In the genomic region with DNA sequence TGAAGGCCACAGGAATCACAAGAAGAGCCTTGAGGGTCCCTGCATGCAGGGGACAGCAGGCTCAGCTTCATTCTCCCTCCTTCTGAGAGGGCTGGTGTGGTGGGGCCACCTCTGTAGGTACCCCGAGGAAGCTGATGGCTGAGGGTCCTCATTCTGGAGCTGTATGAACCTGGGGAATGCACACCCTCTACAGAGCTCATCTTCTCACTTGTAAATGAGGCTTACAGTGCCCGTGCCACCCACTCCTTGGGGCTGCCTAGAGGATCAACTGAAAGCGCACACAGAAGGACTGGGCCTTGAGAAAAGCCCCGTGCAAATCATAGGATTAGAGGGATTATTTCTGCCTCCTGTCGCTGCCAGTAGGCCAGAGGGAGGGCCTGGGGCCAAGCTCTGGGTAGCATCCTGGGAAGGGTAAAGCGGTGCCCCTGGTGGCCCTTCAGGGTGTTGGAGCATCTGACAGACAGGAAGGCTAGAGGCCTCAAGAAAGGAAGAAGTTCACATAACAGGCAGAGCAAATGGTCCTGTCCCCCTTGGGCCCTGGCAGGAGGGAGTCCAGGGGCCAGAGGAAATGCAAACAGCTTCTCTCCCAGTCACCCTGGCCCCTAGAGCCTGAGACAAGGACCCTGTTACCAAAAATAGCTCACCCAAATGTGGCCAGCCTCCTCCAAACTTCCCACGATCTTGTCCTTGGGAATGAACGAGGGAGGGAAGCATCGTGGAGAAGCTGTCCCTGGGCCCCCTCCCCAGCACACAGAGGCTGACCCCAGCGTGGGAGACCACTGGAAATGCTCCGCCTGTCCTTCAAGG, we compare ENCODE assay signal across 9 mouse cellular contexts. TPM values are rescaled to one million over a fixed set of nuclear protein-coding genes. Genes with fewer than 3 reads are reported as not detected.
DNase-seq lines count a peak whose midpoint lies in the region; ATAC-seq lines count a peak whose summit lies in the region.
"Had no signal": no experiment of that assay in that cellular context is flagged by ENCODE, and none has a peak within 500 bp of the region (broad histone marks: within the 10 kb centered on the region; RNA-seq: fewer than 3 reads in every experiment).

No protein-coding gene starts in this region.

- H3K4me1 ChIP-seq in liver, embryonic 11.5 days (replicated peaks; ENCODE audit: control insufficient read depth, insufficient read depth, low read length), result peaks cover 21% of the 10 kb centered on the region
- H3K4me1 ChIP-seq in embryonic facial prominence, embryonic 10.5 days, result peaks cover 87% of the 10 kb centered on the region
- H3K4me1 ChIP-seq in midbrain, embryonic 13.5 days (replicated peaks), result peaks cover 32% of the 10 kb centered on the region

- no peak for DNase-seq in liver, embryonic 11.5 days (ENCODE audit: low spot score)
- DNase-seq in liver, result no peak
- DNase-seq in embryonic facial prominence, embryonic 10.5 days (ENCODE audit: low spot score), result peak; percentile 59
- no peak for DNase-seq in adrenal gland, postnatal 25 days
- no peak for DNase-seq in gastrocnemius, adult 18-20 months (ENCODE audit: low spot score)

- H3K27ac ChIP-seq in liver, embryonic 11.5 days (ENCODE audit: low read depth, low read length), result peak overlapping the region; percentile 49; the same call in 1 of the 2 replicates
- H3K27ac ChIP-seq in embryonic facial prominence, embryonic 10.5 days (replicated peaks), result peak overlapping the region; percentile 89
- peak overlapping the region; percentile 64 for H3K27ac ChIP-seq in midbrain, embryonic 13.5 days
- H3K27ac ChIP-seq: neural tube, embryonic 12.5 days had no signal

- WGBS in liver, embryonic 11.5 days, result 31% methylated on average over 11 of the region's 11 CpGs
- 29% methylated on average over 11 of the region's 11 CpGs for WGBS in embryonic facial prominence, embryonic 10.5 days
- WGBS in midbrain, embryonic 13.5 days, result 18% methylated on average over 11 of the region's 11 CpGs

- no peak for ATAC-seq in liver, embryonic 11.5 days (replicated peaks; ENCODE audit: low FRiP score)
- ATAC-seq in hematopoietic stem cell, adult 5-6 weeks (replicated peaks in 1 of 2; ENCODE audit: insufficient read depth in 1 of 2, low FRiP score in 2 of 2, low TSS enrichment in 1 of 2, low read depth in 1 of 2, poor library complexity in 2 of 2, severe bottlenecking in 2 of 2), result peak; percentile 46 to 58; a peak in 1 of 4 replicates
- ATAC-seq in midbrain, embryonic 13.5 days, result peak; percentile 67
- ATAC-seq in inflammation-experienced regulatory T-cells, adult 6 months, result no peak

- no peaks in the 10 kb centered on the region for H3K9me3 ChIP-seq in liver, embryonic 11.5 days (ENCODE audit: control insufficient read depth, low read length)
- no peaks in the 10 kb centered on the region for H3K9me3 ChIP-seq in embryonic facial prominence, embryonic 10.5 days
- no peaks in the 10 kb centered on the region for H3K9me3 ChIP-seq in midbrain, embryonic 13.5 days
- H3K9me3 ChIP-seq: neural tube, embryonic 12.5 days had no signal

- H3K27me3 ChIP-seq in liver, embryonic 11.5 days (replicated peaks; ENCODE audit: control insufficient read depth, insufficient read depth, low read length), result no peaks in the 10 kb centered on the region
- H3K27me3 ChIP-seq in embryonic facial prominence, embryonic 10.5 days (replicated peaks; ENCODE audit: low read depth, poor library complexity, severe bottlenecking), result no peaks in the 10 kb centered on the region
- no peaks in the 10 kb centered on the region for H3K27me3 ChIP-seq in midbrain, embryonic 13.5 days
- H3K27me3 ChIP-seq: neural tube, embryonic 12.5 days had no signal

- 0 out of 2 replicates have a peak overlapping the region, but pooled peaks have one; percentile 12 for H3K9ac ChIP-seq in liver, embryonic 11.5 days (ENCODE audit: low read depth, low read length)
- H3K9ac ChIP-seq in midbrain, embryonic 13.5 days (replicated peaks), result 0 out of 2 replicates have a peak overlapping the region, but pooled peaks have one; percentile 8
- H3K9ac ChIP-seq: neural tube, embryonic 12.5 days had no signal

- peaks cover 7% of the 10 kb centered on the region; the same call in 1 of the 2 replicates for H3K36me3 ChIP-seq in liver, embryonic 11.5 days (ENCODE audit: control insufficient read depth, insufficient read depth, low read length)
- peaks cover 51% of the 10 kb centered on the region for H3K36me3 ChIP-seq in embryonic facial prominence, embryonic 10.5 days (replicated peaks)
- H3K36me3 ChIP-seq in midbrain, embryonic 13.5 days, result peaks cover 36% of the 10 kb centered on the region

- no peak overlapping the region for H3K4me3 ChIP-seq in liver, embryonic 11.5 days (ENCODE audit: low read depth, low read length)
- H3K4me3 ChIP-seq in embryonic facial prominence, embryonic 10.5 days, result no peak overlapping the region
- H3K4me3 ChIP-seq in midbrain, embryonic 13.5 days (replicated peaks), result no peak overlapping the region
- H3K4me3 ChIP-seq: neural tube, embryonic 12.5 days had no signal

- no peak overlapping the region for H3K4me2 ChIP-seq in liver, embryonic 11.5 days
- H3K4me2 ChIP-seq in midbrain, embryonic 13.5 days (replicated peaks), result no peak overlapping the region
- H3K4me2 ChIP-seq: neural tube, embryonic 12.5 days had no signal

RNA-seq across cellular contexts. Expression of a gene that starts 16.2 kb away (rescaled TPM):
- polyA plus RNA-seq in liver, embryonic 11.5 days (2014; fragmentation: Nextera tagmentation; extraction: Ambion mirVana), result 104 and 111 TPM in 2 replicates
- 66.6 and 66.7 TPM in 2 replicates for polyA plus RNA-seq in embryonic facial prominence, embryonic 10.5 days (2016; fragmentation: Nextera tagmentation; extraction: Ambion mirVana)
- 55.2 and 76.0 TPM in 2 replicates for total RNA-seq in hematopoietic stem cell, adult 5-6 weeks (2017)
- 50.5 and 54.3 TPM in 2 replicates for polyA plus RNA-seq in midbrain, embryonic 13.5 days (2015; fragmentation: Nextera tagmentation; extraction: Ambion mirVana)
- total RNA-seq in adrenal gland, postnatal 25 days (2021), result 117 and 125 TPM in 2 replicates
- 10 to 100 TPM; 21.1 to 28.7 (median 25.3) TPM for polyA plus RNA-seq in inflammation-experienced regulatory T-cells, adult 6 months (2017; shearing (Covaris generic))
- total RNA-seq in gastrocnemius, adult 18-20 months (2021), result 100 to 1,000 TPM in 1 of 2 experiments, 10 to 100 TPM in 1; 91.1 to 101 TPM

RNA-seq across cellular contexts. Expression of a gene that starts 16.2 kb away (rescaled TPM):
- 9.3 and 9.4 TPM in 2 replicates for polyA plus RNA-seq in liver, embryonic 11.5 days (2014; fragmentation: Nextera tagmentation; extraction: Ambion mirVana)
- polyA plus RNA-seq in embryonic facial prominence, embryonic 10.5 days (2016; fragmentation: Nextera tagmentation; extraction: Ambion mirVana), result 14.4 and 16.2 TPM in 2 replicates
- total RNA-seq in hematopoietic stem cell, adult 5-6 weeks (2017), result 0.89 and 1.8 TPM in 2 replicates
- polyA plus RNA-seq in midbrain, embryonic 13.5 days (2015; fragmentation: Nextera tagmentation; extraction: Ambion mirVana), result 3.2 and 4.6 TPM in 2 replicates
- 5.4 and 9.3 TPM in 2 replicates for total RNA-seq in adrenal gland, postnatal 25 days (2021)
- 1 to 10 TPM in 1 of 3 experiments, under 1 TPM in 2; 0.78 to 1.6 (median 0.84) TPM for polyA plus RNA-seq in inflammation-experienced regulatory T-cells, adult 6 months (2017; shearing (Covaris generic))
- total RNA-seq in gastrocnemius, adult 18-20 months (2021), result 1 to 10 TPM; 4.1 to 5.0 TPM

RNA-seq across cellular contexts. Expression of a gene that starts 23.6 kb away (rescaled TPM):
- 17.4 and 18.7 TPM in 2 replicates for polyA plus RNA-seq in liver, embryonic 11.5 days (2014; fragmentation: Nextera tagmentation; extraction: Ambion mirVana)
- polyA plus RNA-seq in embryonic facial prominence, embryonic 10.5 days (2016; fragmentation: Nextera tagmentation; extraction: Ambion mirVana), result 23.3 and 23.9 TPM in 2 replicates
- 65.0 and 67.3 TPM in 2 replicates for total RNA-seq in hematopoietic stem cell, adult 5-6 weeks (2017)
- 25.1 and 26.5 TPM in 2 replicates for polyA plus RNA-seq in midbrain, embryonic 13.5 days (2015; fragmentation: Nextera tagmentation; extraction: Ambion mirVana)
- 36.2 and 39.7 TPM in 2 replicates for total RNA-seq in adrenal gland, postnatal 25 days (2021)
- polyA plus RNA-seq in inflammation-experienced regulatory T-cells, adult 6 months (2017; shearing (Covaris generic)), result 100 to 1,000 TPM in 2 of 3 experiments, 10 to 100 TPM in 1; 94.9 to 137 (median 111) TPM
- total RNA-seq in gastrocnemius, adult 18-20 months (2021), result 10 to 100 TPM; 13.9 to 14.4 TPM

RNA-seq across cellular contexts. Expression of a gene that starts 31.2 kb away (rescaled TPM):
- 110 and 116 TPM in 2 replicates for polyA plus RNA-seq in liver, embryonic 11.5 days (2014; fragmentation: Nextera tagmentation; extraction: Ambion mirVana)
- 92.6 and 97.5 TPM in 2 replicates for polyA plus RNA-seq in embryonic facial prominence, embryonic 10.5 days (2016; fragmentation: Nextera tagmentation; extraction: Ambion mirVana)
- 37.6 and 53.7 TPM in 2 replicates for total RNA-seq in hematopoietic stem cell, adult 5-6 weeks (2017)
- polyA plus RNA-seq in midbrain, embryonic 13.5 days (2015; fragmentation: Nextera tagmentation; extraction: Ambion mirVana), result 153 and 155 TPM in 2 replicates
- total RNA-seq in adrenal gland, postnatal 25 days (2021), result 81.9 and 83.4 TPM in 2 replicates
- 10 to 100 TPM; 17.3 to 41.9 (median 31.7) TPM for polyA plus RNA-seq in inflammation-experienced regulatory T-cells, adult 6 months (2017; shearing (Covaris generic))
- 100 to 1,000 TPM; 108 to 113 TPM for total RNA-seq in gastrocnemius, adult 18-20 months (2021)

Comparison
In these comparisons a context has a peak if more than half of its experiments do, and no peak if none do; other contexts are left out.
1. ATAC-seq: peak in hematopoietic stem cell, adult 5-6 weeks (2 of 2) and midbrain, embryonic 13.5 days (single experiment); none in liver, embryonic 11.5 days (single experiment) and inflammation-experienced regulatory T-cells, adult 6 months (single experiment).
2. Peak in every context shown above with its lines, with median percentiles within 50 percentile points of each other: H3K27ac ChIP-seq.